Mouse (Mus musculus) thymus, postnatal 0 days (tissue): Measurements from ENCODE around the gene Pde4b. TPM values are rescaled to one million over a fixed set of nuclear protein-coding genes. Genes with fewer than 3 reads are reported as not detected.

Experiments
- DNase-seq: peaks from one replicate; pipeline ENCODE4 v3.0.0-alpha.2; 2015; ENCODE audit warnings: low spot score
- polyA plus RNA-seq: library from polyadenylated mRNA; unstranded; fragments of >200 nt; fragmentation: Nextera tagmentation; extraction: Ambion mirVana; gene quantifications from 2 replicates; pipeline ENCODE4 v1.2.1, GENCODE M21; 2015

Gene Pde4b
- polyA plus RNA-seq, 1 experiment from 2014 or later = 24.5 TPM

DNA sequence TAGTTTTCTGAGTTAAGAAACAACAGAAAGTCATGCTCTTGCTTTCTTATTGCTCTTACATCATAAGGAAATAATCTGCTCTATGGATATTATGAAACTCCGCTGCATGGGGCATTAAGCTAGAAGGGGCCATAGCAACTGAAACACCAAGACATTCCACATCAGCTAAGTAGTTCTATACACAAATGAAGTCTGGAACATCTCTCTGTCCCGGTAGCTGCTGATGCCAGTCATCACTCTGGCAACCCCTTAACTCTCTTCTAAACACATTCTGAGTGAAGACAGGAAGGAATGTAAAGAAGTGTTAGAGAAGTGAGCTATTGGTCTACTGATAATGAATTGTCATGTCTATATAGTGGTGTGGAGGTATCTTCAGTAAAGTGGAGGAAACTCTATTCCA lies 88.6 kb downstream of the Pde4b start:
- no peak for DNase-seq

DNA sequence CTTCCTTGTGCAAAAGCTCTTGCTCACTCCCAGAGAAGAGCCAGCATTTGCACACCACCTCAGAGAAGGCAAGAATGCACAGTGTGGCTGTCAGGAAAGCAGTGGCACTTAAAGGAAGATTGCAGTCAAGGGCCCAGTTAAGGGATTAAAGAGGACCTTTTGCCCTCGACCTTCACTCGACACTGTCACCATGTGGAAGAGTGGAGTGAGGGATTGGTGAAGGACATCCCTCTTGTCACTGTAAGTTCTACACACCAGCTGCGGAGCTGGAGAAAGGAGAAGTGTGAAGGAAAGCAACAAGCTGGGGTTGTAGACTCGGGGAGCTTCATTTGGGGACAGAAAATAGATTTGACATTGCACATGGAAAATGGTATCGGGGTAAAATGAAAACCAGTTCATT lies 89.9 kb downstream of the Pde4b start:
- DNase-seq = no peak

DNA sequence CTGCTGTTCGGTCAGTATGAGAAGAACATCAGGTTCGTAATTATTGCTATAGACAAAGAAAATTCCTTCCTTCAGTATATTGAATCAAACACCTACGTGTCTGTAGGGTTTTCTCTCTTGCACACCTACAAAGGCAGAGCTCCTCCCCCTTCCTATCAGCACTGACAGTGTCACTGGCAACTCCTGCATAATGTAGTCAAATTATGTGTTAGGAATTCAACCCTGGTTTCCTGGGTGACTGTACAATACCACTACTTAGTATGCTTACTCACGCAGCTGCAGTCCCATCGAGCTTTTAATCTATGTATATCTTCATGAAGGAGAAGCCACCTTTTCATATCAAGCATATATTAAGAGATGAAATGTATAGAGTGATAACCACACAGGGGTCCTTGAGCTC lies 99.5 kb downstream of the Pde4b start:
- DNase-seq = no peak

DNA sequence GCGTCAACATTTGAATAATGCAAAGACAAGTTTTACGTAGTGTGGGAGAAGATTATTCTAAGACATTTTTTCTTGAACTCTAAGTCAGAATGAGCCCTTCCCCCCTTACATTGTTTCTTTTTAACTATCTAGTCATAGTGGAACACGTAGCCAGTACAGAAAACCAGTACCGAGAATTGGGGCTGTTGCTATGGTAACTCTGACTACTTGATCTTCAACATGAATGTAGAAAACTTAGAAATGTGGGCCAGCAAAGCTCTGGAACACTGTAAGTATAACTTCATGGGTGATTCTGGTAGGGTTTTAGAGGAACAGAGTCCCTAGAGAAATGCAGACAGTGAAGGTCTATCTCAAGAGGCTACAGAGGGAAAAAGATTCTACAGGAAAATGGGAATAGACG lies 110.4 kb downstream of the Pde4b start:
- DNase-seq = no peak

DNA sequence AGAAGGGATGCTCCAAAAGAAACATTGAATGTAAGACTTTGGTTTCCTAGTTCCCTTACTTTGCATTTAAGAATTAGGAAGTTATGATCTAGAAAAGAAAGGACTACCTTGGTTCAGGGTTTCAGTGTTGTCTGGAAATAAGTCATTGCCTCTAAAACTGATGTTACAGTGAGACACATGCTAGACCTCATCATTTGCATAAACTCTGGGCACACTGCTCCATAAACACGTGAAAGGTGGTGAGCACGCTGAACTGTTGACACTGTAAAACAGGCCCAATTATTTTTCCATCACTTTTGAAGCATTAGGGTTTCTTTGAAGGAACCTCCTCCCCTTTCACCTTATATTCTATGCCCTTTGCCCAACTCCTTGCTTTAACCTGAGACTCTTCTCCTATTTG lies 122.4 kb downstream of the Pde4b start:
- DNase-seq = no peak

DNA sequence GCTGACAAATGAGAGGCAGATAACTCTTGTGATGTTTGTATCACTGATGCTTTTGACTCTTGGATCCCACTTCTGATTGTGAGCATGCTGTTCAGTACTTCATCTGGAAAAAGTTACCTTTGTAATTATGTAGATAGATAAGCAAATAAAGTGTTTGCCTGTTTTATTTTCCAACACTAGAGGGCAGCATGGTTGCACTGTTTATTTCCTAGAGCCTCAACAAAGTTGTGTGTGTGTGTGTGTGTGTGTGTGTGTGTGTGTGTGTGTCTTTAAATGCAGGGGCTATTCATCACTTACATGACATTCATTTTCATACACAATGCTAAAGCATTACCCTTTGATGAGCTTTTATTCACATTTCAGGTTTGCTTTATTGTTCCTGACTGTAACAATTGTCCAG lies 139.4 kb downstream of the Pde4b start:
- DNase-seq = peak; percentile 19

DNA sequence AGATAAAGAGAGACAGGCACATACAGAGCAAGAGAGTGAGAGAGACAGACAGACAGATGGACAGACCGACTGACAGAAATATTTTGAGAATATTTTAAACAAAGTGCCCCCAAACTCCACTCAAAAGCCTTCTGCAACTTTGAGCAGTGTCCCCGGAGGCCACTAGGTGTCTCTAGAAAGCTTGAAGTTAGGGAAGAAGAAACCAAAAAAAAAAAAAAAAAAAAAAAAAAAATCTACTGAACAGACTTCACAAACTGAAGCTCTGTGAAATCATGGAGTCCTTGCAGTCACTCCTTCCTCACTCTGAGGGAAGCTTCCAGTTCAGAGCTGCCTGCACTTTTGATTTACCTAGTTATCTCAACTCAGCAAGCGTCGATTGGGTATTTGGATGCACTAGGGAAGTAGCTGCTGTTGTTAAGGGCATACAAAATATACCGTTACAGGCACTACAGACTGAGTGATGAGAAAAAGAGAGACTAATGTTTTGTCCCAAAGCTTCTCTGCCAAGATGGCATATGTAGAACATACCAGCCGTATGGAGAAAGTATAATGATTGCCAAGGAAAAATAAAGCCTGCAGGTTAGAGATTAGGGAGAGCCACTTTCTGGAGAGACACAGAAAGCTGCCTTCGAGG lies 141.7 kb downstream of the Pde4b start:
- peak; percentile 32 for DNase-seq

DNA sequence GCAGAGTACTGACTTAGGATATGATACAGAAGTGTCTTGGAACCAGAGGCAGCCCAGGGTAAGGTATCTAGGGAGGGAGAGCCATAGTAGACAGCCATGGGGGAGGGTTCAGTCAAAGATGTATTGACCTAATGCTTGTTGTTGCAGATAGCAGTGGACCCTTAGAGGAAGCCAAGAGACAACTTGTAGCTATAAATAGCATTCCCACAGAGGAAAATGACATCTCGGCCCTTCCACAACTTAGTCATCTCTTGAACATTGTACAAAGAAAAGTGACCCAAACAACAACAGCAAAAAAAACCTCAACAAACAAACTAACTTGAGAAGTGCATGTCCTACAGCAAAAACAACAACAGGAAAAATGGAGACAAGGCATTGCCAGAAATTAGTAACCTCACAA lies 143.6 kb downstream of the Pde4b start:
- no peak for DNase-seq

DNA sequence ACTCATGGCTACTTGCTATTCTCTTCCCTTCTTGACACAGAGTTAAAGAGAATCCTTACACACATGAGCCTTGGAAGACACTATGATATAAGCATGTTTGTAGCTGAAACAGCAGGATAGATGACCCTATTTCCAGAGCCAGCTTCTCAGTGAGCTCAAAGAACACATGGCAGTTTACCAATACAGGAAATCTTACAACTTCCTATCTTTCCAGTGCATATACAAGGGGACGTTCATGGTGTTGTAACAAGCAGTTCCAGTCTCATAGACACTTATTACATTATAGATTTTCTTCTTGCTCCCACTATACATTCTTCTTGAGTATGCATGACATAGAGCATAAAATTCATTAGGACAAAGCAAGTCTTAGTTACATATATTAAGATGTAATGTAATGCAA lies 146.3 kb downstream of the Pde4b start:
- no peak for DNase-seq

DNA sequence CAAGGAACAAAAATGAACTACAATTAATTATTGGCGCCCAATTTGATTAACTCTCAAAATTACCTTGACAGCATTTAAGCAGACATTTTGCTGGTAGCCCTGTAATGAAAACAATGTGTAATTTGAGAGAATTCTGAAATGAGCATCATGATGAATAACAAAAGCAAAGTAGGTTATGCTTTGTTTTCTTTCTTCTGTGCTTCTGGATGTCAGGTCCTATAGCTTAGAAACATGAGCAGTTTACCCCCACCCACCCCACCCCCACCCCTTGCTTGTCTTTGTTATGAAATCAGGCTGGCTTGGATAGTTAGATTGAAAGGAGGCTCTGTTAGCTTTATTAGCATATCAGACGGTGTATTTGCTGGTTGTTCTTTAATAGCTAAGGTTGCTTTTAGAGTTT lies 147.8 kb downstream of the Pde4b start:
- no peak for DNase-seq

DNA sequence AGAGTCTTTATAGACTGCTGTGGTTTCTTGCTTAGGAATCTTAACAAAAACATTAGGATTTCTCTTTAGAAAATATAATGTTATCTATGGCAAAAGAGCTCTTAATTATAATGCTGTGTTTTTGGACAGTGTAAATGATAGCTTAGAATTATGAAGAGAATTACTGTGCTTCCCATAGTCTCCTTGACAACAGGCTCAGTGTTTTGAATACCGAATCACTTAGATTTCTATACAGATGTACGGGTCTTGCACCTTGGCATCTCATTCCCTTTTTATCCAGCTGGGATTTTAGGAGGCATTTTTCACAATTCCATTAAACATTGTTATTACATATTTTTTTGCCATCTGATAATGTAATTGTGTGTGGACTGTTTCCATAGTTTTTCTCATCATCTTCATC lies 151.8 kb downstream of the Pde4b start:
- DNase-seq = no peak

DNA sequence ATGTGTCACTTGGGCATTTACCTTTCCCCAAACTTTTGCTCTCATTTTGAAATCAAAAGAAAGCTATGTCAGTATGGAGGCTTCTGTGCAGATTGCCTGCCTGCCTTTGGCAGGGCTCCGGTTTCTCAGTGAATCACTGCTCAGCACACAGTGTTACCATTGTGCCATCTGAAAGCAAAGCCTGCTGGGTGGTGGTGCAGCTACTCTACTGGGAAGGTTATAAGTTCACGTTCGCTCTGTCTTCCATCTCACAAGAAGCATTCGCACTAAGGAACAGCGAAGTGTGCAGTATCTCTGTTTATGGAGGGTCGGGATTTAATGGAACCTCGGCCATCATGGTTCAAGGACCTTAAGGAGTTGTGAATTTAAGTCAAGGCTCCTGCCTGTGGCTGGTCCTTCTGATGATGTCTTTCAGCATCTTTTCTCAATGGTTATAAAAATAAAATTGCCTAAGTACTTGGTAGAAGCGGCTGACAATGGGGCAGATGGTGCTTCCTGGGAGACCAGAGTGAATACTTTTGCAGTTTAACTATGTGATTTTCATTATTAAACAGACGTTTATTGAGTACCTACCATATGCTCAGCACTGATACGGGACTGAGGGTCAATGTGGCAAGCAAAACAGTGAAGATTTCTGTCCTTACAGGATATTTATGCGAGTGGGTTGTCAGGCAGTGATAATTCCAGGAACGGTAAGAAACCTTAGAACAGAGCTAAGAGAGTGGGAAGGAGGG lies 152.5 kb downstream of the Pde4b start:
- DNase-seq = no peak

DNA sequence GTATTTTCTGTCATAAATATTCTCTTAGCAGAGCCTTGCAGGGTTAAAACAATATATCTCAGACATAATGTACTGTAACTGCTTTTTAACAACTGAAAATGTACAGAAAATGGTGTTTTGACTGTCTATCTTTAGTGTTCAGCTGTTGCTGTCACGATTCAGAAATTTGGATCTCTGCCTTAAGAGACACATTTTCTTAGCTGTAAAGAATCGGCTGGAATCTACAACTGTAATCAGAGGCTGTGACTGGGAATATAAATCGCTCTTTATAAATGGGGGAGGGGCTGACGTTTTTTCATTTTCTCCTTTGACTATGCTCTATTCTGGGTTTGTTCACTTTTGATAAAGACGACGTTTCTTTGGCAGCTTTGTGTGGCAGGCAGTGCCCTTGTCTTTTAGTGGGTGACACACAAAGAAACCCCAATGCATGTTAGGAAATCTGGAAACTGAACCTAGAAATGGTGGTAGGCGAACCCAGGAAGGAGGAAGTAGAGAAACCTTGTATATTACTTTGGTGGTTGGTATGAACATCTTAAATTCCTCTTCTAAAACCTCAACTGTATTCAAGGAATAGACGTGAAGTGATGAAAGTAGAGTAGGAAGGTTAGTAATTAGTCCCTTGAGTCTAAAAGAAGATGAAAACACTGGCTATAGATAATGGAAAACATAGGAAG lies 153.5 kb downstream of the Pde4b start:
- no peak for DNase-seq

DNA sequence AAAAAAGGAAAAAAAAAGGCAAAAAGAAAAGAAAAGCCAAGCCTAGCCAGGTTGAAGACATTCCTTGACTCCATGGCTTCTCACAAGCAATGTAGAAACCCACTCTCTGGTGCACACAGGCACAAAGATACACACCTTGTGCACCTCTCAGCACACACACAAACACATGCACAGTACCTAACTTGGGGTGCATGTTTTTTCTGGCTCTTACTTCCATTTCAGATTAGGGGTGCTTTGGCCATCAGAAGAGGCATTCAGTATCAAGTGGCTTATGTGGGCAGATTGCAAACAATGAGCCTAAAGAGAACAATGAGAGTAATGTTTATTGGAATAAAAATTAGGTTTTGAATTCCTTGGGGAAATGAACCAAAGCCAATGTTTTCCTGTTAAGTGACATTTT lies 166.7 kb downstream of the Pde4b start:
- DNase-seq = no peak

DNA sequence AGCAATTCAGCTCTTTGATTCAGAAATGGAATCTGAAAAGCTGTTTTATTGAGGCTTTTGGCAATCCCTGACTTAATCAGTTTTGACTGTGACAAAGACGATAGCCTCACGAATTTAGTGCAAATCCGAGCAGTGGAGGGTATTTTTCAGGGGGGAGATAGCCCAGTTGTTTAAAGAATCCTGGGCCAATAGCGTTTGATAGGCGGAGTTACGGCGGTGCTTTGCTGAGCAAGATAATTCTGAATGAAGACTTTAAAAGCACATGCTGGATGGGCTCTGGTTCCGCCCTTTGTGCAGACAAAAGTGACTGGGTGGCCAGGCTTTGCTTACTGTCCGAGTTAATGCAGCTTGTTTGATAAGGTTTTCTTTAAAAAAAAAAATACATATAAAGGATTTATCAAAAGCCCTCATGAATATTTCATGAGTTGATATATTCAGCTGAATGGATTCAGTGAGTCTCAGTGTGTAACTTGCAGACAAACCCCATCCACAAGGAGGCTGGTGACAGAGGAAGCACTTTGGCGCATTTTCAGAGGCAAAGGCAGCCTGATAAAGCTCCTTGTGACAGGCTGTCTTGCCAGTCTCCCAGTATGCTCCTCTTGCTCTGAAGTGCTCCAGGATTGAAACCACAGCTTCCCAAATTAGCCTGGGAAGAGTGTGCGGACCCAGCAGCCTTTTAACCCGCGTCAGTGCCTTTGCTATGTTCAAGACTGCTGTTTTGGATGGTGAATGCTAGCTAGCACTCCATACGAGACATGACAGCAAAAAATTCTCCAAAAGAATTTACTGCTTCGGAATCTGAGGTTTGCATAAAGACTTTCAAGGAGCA lies 167.3 kb downstream of the Pde4b start:
- DNase-seq = no peak

DNA sequence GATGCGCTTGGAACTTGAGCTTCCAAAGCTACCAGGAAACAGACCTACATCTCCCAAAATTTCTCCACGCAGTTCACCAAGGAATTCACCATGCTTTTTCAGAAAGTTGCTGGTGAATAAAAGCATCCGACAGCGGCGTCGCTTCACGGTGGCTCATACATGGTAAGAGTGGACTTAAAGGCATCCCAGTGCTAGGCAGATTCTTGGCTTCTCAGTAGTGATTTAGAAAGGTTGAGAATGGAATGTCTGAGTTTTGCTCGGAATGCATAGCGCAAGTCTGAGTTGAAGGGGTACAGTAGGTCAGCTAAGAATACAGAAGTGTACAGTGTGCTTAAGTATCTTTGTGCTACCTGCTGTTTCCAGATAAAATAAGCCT lies 167.9 kb downstream of the Pde4b start:
- no peak for DNase-seq

DNA sequence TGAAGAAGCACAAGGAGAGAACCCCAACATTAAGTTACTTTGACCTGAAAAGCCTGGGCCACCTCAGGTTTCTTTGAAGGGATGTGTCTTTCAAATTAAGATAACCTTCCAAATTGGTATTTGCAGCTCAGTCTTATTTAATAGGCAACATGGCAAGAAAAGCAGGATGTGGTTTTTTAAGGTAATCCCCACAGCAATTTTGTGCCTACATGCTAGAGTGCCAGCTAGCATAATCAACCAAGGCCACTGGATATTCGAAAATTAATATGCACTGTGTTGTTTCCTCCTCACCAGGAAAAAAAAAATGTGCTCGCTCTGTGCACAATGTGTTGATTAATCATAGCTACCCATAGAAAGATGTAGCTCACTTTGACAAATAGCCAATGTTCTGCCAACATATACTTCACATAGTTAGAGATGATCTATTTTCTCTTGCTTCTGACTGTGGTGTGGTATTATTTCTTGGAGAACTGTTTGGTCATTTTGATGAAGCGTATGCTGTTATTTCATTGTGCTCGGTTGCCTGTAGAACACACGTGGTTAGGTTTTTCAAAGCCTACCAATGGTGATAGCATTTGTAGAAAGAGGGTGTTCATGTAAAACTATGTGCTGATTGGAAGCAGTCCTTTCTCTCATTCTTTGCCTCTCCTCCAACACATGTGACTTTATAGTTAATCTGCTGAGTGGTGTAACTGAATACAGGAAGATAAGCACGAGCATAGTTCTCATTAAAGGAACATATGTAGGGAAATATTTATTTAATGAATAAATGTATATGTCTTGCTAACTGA lies 169.0 kb downstream of the Pde4b start:
- DNase-seq = no peak

DNA sequence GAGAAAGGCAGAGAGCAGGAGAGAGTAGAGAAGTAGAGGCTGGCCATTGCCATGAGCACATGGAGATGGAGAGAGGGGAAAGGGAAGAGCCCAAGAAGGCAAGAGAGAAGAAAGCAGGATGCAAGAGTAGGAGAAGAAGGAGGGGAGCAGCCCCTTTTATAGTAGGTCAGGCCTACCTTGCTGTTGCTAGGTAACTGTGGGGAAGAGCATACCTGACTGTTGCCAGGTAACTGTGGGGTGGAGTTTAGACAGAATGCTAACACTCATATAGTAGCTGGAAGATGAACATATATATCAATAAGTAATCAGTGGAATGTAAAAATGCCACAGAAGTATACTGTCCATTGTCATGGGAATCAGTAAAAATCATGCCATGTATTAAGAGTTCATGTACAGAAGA lies 172.9 kb downstream of the Pde4b start:
- DNase-seq = no peak

DNA sequence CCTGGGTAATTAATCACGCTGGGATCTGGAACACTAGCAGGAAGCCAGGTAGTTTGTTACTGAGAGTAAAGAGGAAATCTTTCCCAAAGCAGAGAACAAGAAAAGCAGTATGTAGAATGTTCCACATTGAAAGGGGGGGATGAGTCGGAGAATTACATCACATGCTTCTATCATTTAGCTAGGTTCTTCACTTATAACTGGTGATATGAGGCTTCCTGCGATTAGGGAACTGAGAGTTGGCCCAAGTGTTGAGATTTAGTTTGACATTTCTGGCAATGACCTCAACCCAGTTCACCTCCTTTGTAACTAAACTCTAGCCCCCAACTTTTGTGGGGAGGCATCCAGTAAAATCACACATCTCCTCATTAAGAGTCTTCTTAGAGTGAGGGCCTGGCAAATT lies 185.0 kb downstream of the Pde4b start:
- DNase-seq = no peak

DNA sequence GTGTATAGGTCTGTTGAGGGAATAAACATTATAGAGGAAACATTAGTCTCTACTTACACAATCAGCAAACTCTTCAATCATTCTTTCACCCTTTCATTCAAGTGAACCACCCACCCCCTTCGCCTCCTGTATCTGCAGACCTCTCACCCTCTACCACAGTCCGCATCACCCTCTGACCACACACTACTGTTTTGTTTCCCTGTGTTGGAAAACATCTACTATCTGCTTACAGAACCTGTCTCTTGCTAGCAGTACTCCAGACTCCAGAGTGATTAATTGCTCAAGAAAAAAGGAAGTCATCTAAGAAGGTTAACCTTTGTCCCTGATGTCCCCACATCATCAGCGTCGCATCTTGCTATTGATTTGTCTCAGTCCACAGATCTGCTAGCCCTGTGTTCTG lies 185.4 kb downstream of the Pde4b start:
- no peak for DNase-seq

DNA sequence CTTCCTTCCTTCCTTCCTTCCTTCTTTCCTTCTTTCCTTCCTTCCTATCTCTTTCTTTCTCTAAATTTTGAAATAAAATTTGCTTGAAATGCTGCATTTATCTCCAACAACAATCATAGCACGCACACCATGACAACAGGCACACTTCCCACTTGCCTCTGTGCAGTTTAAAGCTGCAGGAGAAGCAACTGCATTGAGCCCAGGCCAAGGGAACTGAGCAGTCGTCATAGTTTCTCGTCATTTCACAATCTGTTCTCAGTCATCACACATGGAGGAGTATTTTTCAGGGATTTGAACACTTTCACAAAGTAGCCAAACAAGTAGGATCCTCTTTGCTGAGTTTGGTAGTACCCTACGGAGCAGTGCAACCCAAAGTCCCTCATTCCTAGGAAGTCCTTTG lies 188.4 kb downstream of the Pde4b start:
- no peak for DNase-seq
